Mouse (Mus musculus) liver, embryonic 16.5 days (tissue): ENCODE measurements around the gene Reps2. TPM values are rescaled to one million over a fixed set of nuclear protein-coding genes. Genes with fewer than 3 reads are reported as not detected.
A peak's percentile ranks its signal among the peaks of the same experiment; 100 is the strongest.

Source experiments
- ATAC-seq: fragments of 200-750 bp; cut with Nextera tagmentation; 2 replicates; pipeline ENCODE4 v1.8.0; 2017; ENCODE audit warnings: low read depth, mild to moderate bottlenecking, moderate number of reproducible peaks, moderate library complexity
- H3K27ac ChIP-seq: fragments of 300-500 bp; sonication (generic); 2 replicates; pipeline ENCODE4 v1.5.1; 2014; ENCODE audit warnings: mild to moderate bottlenecking, low read length
- H3K27me3 ChIP-seq: fragments of 300-500 bp; sonication (generic); 2 replicates; pipeline ENCODE4 v1.6.1; 2014; ENCODE audit warnings: low read depth, low read length, mixed read lengths; ENCODE audit not compliant: control insufficient read depth, insufficient read depth
- H3K36me3 ChIP-seq: fragments of 300-500 bp; sonication (generic); 2 replicates; pipeline ENCODE4 v1.6.1; 2014; ENCODE audit warnings: mild to moderate bottlenecking; ENCODE audit not compliant: control insufficient read depth, insufficient read depth
- H3K4me1 ChIP-seq: fragments of 300-500 bp; sonication (generic); 2 replicates; pipeline ENCODE4 v1.6.1; 2014; ENCODE audit warnings: low read depth, low read length, mixed read lengths; ENCODE audit not compliant: control insufficient read depth
- H3K4me2 ChIP-seq: fragments of 300-500 bp; sonication (generic); 2 replicates; pipeline ENCODE4 v1.6.1; 2014; ENCODE audit warnings: low read depth, low read length, mixed read lengths
- H3K4me3 ChIP-seq: fragments of 300-500 bp; sonication (generic); 2 replicates; pipeline ENCODE4 v1.5.1; 2014; ENCODE audit warnings: low read depth, mild to moderate bottlenecking, low read length
- H3K9ac ChIP-seq: fragments of 300-500 bp; sonication (generic); 2 replicates; pipeline ENCODE4 v1.6.1; 2014; ENCODE audit warnings: low read depth, low read length
- H3K9me3 ChIP-seq: fragments of 300-500 bp; sonication (generic); replicated peaks from 2 replicates; pipeline ENCODE4 v1.6.1; 2016; ENCODE audit warnings: low read length; ENCODE audit not compliant: control insufficient read depth
- whole genome bisulfite sequencing: fragments of 180-500 bp; shearing (Covaris S2); extraction: QIAGEN DNeasy Blood & Tissue Kit; methylation state at CpG from one replicate; pipeline ENCODE4 v1.1.7; 2014; ENCODE audit not compliant: insufficient replicate concordance; 5-methylcytosine and 5-hydroxymethylcytosine counted together
- polyA plus RNA-seq: library from polyadenylated mRNA; unstranded; fragments of >200 nt; fragmentation: Nextera tagmentation; extraction: Ambion mirVana; gene quantifications from 2 replicates; pipeline ENCODE4 v1.2.1, GENCODE M21; 2015

The Reps2 gene
- polyA plus RNA-seq, 1 experiment from 2014 or later, result 0.73 TPM

DNA sequence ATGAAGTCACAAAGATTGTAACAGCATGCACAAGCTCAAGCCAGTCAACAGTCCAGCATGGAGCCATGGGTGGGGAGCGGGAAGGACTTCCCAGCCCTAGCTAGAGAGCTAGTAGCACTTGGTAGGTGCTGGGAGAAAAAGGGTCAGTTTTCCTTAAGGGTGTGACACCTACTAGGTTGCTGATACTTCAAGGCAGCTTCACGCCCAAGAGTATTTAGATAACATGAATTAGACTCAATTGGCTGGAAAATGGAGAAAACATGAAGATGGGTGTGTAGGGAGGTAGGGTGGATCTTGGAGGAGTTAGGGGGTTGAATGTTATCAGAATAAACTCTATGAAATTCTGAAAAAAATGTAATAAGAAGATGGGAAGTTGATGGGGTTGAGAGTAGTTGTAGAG is 37.3 kb downstream of the Reps2 start:
- no peaks in the 10 kb centered on the region for H3K9me3 ChIP-seq
- no peak overlapping the region for H3K4me2 ChIP-seq
- H3K27me3 ChIP-seq, result no peaks in the 10 kb centered on the region
- no peak overlapping the region for H3K27ac ChIP-seq
- peaks cover 3% of the 10 kb centered on the region for H3K4me1 ChIP-seq
- WGBS, result 58% methylated on average over 2 of the region's 2 CpGs
- peak; percentile 56; the same call in 1 of the 2 replicates for ATAC-seq
- no peak overlapping the region for H3K4me3 ChIP-seq
- H3K36me3 ChIP-seq, result no peaks in the 10 kb centered on the region
- H3K9ac ChIP-seq, result no peak overlapping the region

DNA sequence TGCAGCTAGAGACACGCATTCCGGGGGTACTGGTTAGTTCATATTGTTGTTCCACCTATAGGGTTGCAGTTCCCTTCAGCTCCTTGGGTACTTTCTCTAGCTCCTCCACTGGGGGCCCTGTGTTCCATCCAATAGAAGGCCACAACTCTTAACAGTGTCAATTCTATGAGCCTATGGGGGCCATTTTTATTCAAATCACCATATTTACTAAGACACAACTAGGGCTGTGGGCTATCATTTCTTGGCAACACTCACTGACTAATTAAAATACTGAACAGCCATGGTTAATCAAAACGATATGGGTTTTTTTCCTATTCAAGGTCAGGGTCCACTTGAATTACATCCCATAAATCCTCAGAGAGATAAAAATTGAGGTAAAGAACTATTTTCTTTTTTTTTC is 43.8 kb downstream of the Reps2 start:
- 73% methylated on average over 3 of the region's 3 CpGs for WGBS
- ATAC-seq, result no peak

DNA sequence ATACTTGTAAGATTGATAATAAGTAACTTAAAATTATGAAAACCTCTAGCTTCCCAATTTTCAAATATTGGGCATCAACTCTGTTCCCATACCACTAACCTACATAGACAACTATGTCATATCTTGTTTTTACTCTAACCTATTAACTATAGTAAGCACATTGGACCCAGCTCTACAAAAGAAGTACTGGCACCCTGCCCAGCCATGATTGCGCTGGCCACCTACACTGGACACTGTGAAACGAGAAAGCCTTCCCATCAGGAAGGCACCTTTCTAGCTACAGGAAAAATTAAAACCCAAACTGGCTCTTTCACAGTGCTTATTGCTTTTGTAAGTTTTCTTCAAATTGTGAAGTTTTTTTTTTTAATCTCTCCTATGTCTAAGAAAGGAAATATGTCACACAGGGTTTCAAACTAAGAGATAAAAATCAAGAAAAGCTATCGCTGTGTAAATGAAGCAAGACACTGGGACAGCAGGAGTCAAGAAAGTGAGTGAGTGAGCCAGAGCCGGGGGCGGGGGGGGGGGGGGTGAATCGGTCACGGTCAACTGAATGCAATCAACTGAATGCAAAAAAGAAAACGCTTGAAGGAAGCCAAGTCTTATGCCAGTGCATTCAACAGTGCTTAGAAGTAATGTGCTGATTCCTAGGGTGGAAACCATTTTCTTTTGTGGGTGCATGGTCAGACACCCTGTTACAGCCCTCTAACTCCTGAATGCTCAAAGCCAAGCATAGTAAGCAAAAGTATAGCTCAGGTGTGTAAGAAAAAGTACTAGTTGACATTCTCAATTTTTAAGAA is 52.2 kb downstream of the Reps2 start:
- Histone ChIP-seq H3K27ac (no peak overlapping the region), H3K36me3 (no peaks in the 10 kb centered on the region), H3K4me3 (no peak overlapping the region), H3K4me2 (no peak overlapping the region), H3K27me3 (no peaks in the 10 kb centered on the region), H3K4me1 (no peaks in the 10 kb centered on the region), H3K9ac (no peak overlapping the region), H3K9me3 (no peaks in the 10 kb centered on the region)
- 64% methylated on average over 8 of the region's 8 CpGs for WGBS
- ATAC-seq, result peak; percentile 45; the same call in 1 of the 2 replicates

More for the DNA sequence above, 43.8 kb downstream of the Reps2 start:
- Histone ChIP-seq H3K4me3 (no peak overlapping the region), H3K36me3 (no peaks in the 10 kb centered on the region), H3K4me1 (no peaks in the 10 kb centered on the region), H3K27me3 (no peaks in the 10 kb centered on the region), H3K9ac (no peak overlapping the region), H3K9me3 (no peaks in the 10 kb centered on the region), H3K27ac (no peak overlapping the region), H3K4me2 (no peak overlapping the region)

DNA sequence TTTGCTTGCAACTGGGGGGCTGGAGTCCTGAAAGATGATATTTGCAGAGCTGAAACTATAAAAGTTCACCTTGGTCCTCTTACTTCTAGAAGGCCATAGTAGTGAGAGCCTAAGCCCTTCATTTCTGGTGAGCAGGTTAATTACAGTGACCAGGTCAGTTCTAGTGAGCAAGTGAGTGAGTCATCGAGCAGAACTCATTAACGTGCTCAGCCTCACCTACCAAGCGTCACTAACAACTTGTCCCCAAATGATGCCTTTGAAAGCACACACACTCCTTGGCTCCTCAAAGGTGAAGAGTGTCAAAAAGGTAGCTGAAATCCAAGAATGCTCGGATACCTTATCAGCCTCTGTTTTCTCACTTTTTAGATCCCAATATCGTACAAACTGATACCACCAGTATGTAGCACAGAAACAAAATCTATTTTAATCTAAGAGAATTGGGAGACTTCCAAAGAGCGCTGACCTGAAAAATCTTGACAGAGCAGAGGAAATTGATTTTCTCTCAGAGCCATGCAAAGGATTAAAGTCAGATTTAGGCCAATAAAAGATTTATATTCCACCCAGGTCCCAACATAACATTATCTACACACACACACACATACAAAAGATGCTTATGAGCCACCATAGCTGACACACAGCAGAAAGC is 53.2 kb downstream of the Reps2 start:
- Histone ChIP-seq H3K4me3 (no peak overlapping the region), H3K36me3 (no peaks in the 10 kb centered on the region), H3K9ac (no peak overlapping the region), H3K27me3 (no peaks in the 10 kb centered on the region), H3K4me2 (no peak overlapping the region), H3K27ac (no peak overlapping the region), H3K9me3 (no peaks in the 10 kb centered on the region), H3K4me1 (no peaks in the 10 kb centered on the region)
- WGBS, result 72% methylated on average over 6 of the region's 6 CpGs
- ATAC-seq, result no peak

DNA sequence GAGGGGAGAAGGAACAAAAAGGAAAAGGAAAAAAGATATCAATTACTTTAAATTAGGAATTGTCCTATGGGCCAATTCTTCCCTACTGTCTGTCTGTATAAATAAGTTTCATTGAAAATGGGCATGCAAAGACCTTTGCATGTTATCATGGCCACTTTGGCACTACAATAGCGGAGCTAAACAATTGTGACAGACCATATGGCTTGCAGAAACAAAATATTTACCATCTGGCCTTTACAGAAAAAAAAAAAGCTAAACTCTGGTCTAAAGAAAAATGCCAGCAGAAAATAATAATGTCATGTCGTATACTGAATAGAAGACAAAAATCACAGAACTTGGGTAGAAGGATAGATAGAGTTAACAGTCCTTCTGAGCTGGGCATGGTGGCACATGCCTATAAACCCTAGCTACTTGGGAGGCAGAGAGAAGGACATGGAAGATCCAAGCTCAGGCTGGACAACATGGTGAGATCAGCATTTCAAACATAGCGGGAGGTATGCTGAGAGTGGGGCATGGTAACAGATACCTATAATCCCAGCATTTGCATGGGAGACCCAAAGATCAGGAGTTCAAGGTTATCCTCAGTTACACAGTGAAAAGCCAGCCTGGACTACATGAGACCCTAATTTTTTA is 54.2 kb downstream of the Reps2 start:
- Histone ChIP-seq H3K4me2 (no peak overlapping the region), H3K9ac (no peak overlapping the region), H3K36me3 (no peaks in the 10 kb centered on the region), H3K4me3 (no peak overlapping the region), H3K9me3 (no peaks in the 10 kb centered on the region), H3K4me1 (no peaks in the 10 kb centered on the region), H3K27ac (no peak overlapping the region), H3K27me3 (no peaks in the 10 kb centered on the region)
- 64% methylated on average over 3 of the region's 3 CpGs for WGBS
- ATAC-seq, result no peak

DNA sequence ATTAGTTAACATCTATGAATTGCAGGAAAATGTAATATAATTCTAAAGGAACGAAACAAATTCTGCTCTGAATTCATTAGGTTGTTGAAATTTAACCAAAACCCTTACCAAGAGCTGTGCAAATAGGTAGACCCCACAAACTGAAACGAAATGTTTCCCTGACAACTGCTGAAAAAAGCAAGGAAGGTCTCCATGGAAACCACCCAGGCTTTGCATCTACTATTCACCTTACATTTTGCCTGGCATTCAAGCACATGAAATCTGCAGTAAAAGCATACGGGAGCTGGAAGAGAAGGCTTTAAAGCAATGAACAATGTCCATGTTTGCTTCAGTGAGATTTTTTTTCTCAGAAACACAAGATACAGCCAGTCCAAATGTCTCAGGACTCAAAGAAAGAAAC is 59.1 kb downstream of the Reps2 start:
- Histone ChIP-seq H3K27ac (no peak overlapping the region), H3K36me3 (no peaks in the 10 kb centered on the region), H3K4me3 (no peak overlapping the region), H3K9me3 (no peaks in the 10 kb centered on the region), H3K9ac (no peak overlapping the region), H3K4me1 (no peaks in the 10 kb centered on the region), H3K4me2 (no peak overlapping the region), H3K27me3 (no peaks in the 10 kb centered on the region; the same call in none of the 2 replicates)
- ATAC-seq, result no peak
- WGBS, result 55% methylated on average over 3 of the region's 3 CpGs

DNA sequence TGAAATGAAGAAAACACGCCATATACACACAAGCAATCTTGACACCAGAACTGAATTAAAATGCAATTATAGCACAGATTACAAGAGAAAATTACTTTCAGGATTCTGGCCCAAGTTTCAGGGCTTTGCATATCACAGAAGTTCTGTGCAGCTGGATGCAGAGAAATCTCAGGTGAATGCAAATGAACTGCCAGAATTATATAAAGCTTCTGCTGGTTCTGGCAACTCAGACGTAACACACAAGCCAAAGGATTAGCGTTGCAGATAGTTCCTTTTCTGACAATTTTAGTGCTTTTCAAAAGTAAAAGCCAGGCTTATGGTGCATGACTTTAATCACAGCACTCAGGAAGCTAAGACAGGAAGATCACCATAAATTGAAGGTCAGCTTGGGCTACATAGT is 62.9 kb downstream of the Reps2 start:
- Histone ChIP-seq H3K9me3 (no peaks in the 10 kb centered on the region), H3K9ac (no peak overlapping the region), H3K4me2 (no peak overlapping the region), H3K4me1 (no peaks in the 10 kb centered on the region), H3K4me3 (no peak overlapping the region), H3K27me3 (no peaks in the 10 kb centered on the region; the same call in none of the 2 replicates), H3K27ac (no peak overlapping the region), H3K36me3 (no peaks in the 10 kb centered on the region)
- no peak for ATAC-seq
- WGBS, result 60% methylated on average over 3 of the region's 3 CpGs

DNA sequence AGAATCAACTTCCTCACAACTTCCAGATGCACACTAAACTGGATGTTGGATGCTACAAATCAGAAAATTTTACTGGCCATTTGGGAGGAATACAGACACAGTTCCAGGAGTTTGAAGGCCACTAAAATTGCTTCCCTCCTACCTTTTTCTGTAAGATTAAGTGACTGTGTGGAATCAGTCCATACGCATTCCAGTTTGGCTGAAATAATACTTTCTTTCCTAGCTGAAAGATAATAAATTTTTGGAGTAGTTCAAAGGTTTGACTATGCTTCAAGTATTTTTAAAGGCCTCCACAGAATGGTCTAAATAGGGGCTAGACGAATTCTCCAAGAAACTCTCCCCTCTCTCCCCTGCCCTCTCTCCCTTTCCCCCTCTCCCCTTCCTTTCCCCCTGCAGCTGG is 75.0 kb downstream of the Reps2 start:
- WGBS, result 54% methylated on average over 2 of the region's 2 CpGs
- ATAC-seq, result no peak
- H3K27ac ChIP-seq, result no peak overlapping the region
- no peak overlapping the region for H3K4me2 ChIP-seq
- no peak overlapping the region for H3K4me3 ChIP-seq
- no peaks in the 10 kb centered on the region for H3K27me3 ChIP-seq
- H3K9me3 ChIP-seq, result no peaks in the 10 kb centered on the region
- no peak overlapping the region for H3K9ac ChIP-seq
- H3K36me3 ChIP-seq, result no peaks in the 10 kb centered on the region
- H3K4me1 ChIP-seq, result no peaks in the 10 kb centered on the region

DNA sequence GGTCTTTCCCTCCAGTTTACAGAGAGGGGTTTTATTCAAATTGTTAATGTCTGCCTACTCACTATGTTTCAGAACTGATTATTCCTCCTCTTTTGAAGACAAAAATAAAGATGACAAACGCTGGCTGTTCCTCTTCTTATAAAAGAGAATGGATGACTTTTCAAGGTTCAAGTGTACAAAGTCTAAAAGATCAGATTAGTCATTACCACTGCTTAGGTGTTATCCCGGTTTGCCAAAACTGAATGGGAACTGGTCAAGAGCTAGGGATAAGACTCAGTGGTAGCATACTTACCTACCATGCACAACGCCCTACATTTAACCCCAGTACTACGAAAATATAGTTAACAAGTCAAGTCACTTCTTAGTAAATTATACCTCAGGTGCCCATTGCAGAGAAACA is 77.9 kb downstream of the Reps2 start:
- Histone ChIP-seq H3K27ac (no peak overlapping the region), H3K9ac (no peak overlapping the region), H3K4me1 (no peaks in the 10 kb centered on the region), H3K4me3 (no peak overlapping the region), H3K9me3 (no peaks in the 10 kb centered on the region), H3K36me3 (no peaks in the 10 kb centered on the region), H3K27me3 (no peaks in the 10 kb centered on the region), H3K4me2 (no peak overlapping the region)
- no peak for ATAC-seq
- 76% methylated on average over 4 of the region's 4 CpGs for WGBS
